Mouse (Mus musculus) urinary bladder, postnatal 10 days (tissue): ENCODE measurements around the gene Dlgap5.

Source experiments
- DNase-seq: peaks from one replicate; pipeline ENCODE4 v3.0.0; 2022; ENCODE audit warnings: low spot score

Dlgap5 gene

GRCm38 (mm10) chr14:47352272-47352671 lies 65.9 kb downstream of the Dlgap5 start:
- DNase-seq, result no peak

- no peak for DNase-seq
Observed at GRCm38 (mm10) chr14:47350974-47351373, 67.2 kb downstream of the Dlgap5 start.

GRCm38 (mm10) chr14:47346715-47347114 lies 71.5 kb downstream of the Dlgap5 start:
- DNase-seq, result no peak

- no peak for DNase-seq
Observed at GRCm38 (mm10) chr14:47341811-47342291, 76.4 kb downstream of the Dlgap5 start.

GRCm38 (mm10) chr14:47340231-47340925 lies 77.8 kb downstream of the Dlgap5 start:
- DNase-seq, result no peak
